Comparison of ENCODE assay signal across 9 mouse cellular contexts in genomic region chr16:28140972-28141371, GRCm38 (mm10).
DNase-seq lines count a peak whose midpoint lies in the region; ATAC-seq and TF ChIP-seq lines count a peak whose summit lies in the region.
"Had no signal": no experiment of that assay in that cellular context is flagged by ENCODE, and none has a peak within 500 bp of the region (broad histone marks: within the 10 kb centered on the region; RNA-seq: fewer than 3 reads in every experiment).

No protein-coding gene starts in this region.

- peak; percentile 27 for DNase-seq in kidney, postnatal 0 days (ENCODE audit: low spot score)
- peak; percentile 2 for DNase-seq in ovary, postnatal 14 days (ENCODE audit: low spot score)
- no peak for DNase-seq in ovary, adult 18-20 months (ENCODE audit: low spot score)
- DNase-seq in cerebellum, adult 8-10 months: peak; percentile 17
- peak; percentile 16 for DNase-seq in retina, postnatal 1 day
- DNase-seq in gastrocnemius, postnatal 25 days: no peak

- no peak overlapping the region for H3K27ac ChIP-seq in kidney, postnatal 0 days
- no peak overlapping the region for H3K27ac ChIP-seq in kidney, embryonic 14.5 days (ENCODE audit: low read depth, low read length)
- H3K27ac ChIP-seq: embryonic facial prominence, embryonic 12.5 days had no signal

- no peaks in the 10 kb centered on the region for H3K9me3 ChIP-seq in kidney, postnatal 0 days (replicated peaks; ENCODE audit: low read length)
- no peaks in the 10 kb centered on the region for H3K9me3 ChIP-seq in kidney, embryonic 14.5 days (ENCODE audit: control insufficient read depth, low read length)
- H3K9me3 ChIP-seq: embryonic facial prominence, embryonic 12.5 days had no signal

- H3K4me2 ChIP-seq in kidney, postnatal 0 days (ENCODE audit: low read length): no peak overlapping the region
- H3K4me2 ChIP-seq in kidney, embryonic 14.5 days (replicated peaks; ENCODE audit: low read depth, low read length): no peak overlapping the region
- H3K4me2 ChIP-seq: embryonic facial prominence, embryonic 12.5 days had no signal

- H3K36me3 ChIP-seq in kidney, postnatal 0 days (ENCODE audit: insufficient read depth, low read length): no peaks in the 10 kb centered on the region
- no peaks in the 10 kb centered on the region for H3K36me3 ChIP-seq in kidney, embryonic 14.5 days (ENCODE audit: control insufficient read depth, insufficient read depth, low read length)
- H3K36me3 ChIP-seq: embryonic facial prominence, embryonic 12.5 days had no signal

- no peaks in the 10 kb centered on the region for H3K4me1 ChIP-seq in kidney, postnatal 0 days (replicated peaks; ENCODE audit: insufficient read depth, low read length)
- H3K4me1 ChIP-seq in kidney, embryonic 14.5 days (ENCODE audit: control insufficient read depth, insufficient read depth, low read length): no peaks in the 10 kb centered on the region
- H3K4me1 ChIP-seq: embryonic facial prominence, embryonic 12.5 days had no signal

- no peak overlapping the region for H3K9ac ChIP-seq in kidney, postnatal 0 days (ENCODE audit: low read depth, low read length)
- H3K9ac ChIP-seq in kidney, embryonic 14.5 days (ENCODE audit: low read depth, low read length): no peak overlapping the region
- H3K9ac ChIP-seq: embryonic facial prominence, embryonic 12.5 days had no signal

- WGBS in kidney, postnatal 0 days: 80% methylated on average over 3 of the region's 3 CpGs
- WGBS in kidney, embryonic 14.5 days: 85% methylated on average over 3 of the region's 3 CpGs

- TF ChIP-seq CTCF in kidney, postnatal 0 days (IDR thresholded peaks at IDR 0.05; ENCODE audit: low read depth): peak; percentile 64

- no peak for ATAC-seq in kidney, postnatal 0 days (replicated peaks; ENCODE audit: low FRiP score, low read depth)
- no peak for ATAC-seq in kidney, embryonic 14.5 days (ENCODE audit: low FRiP score, low TSS enrichment)
- ATAC-seq in erythroblast, adult 5-6 weeks (replicated peaks; ENCODE audit: low FRiP score, poor library complexity, severe bottlenecking): no peak

- no peaks in the 10 kb centered on the region for H3K27me3 ChIP-seq in kidney, postnatal 0 days (ENCODE audit: insufficient read depth, low read length)
- H3K27me3 ChIP-seq in kidney, embryonic 14.5 days (ENCODE audit: control insufficient read depth, insufficient read depth, low read length): no peaks in the 10 kb centered on the region
- H3K27me3 ChIP-seq: embryonic facial prominence, embryonic 12.5 days had no signal

- H3K4me3 ChIP-seq in kidney, postnatal 0 days (replicated peaks; ENCODE audit: low read depth, low read length): no peak overlapping the region
- H3K4me3 ChIP-seq in kidney, embryonic 14.5 days (ENCODE audit: low read length): no peak overlapping the region
- H3K4me3 ChIP-seq: embryonic facial prominence, embryonic 12.5 days had no signal

Comparison
In these comparisons a context has a peak if more than half of its experiments do, and no peak if none do; other contexts are left out.
1. DNase-seq: peak in kidney, postnatal 0 days (single experiment), ovary, postnatal 14 days (single experiment), cerebellum, adult 8-10 months (single experiment) and retina, postnatal 1 day (single experiment); none in ovary, adult 18-20 months (single experiment) and gastrocnemius, postnatal 25 days (single experiment).